Comparison of ENCODE assay signal across 26 mouse cellular contexts in genomic region chr2:167086092-167086491, GRCm38 (mm10). TPM values are rescaled to one million over a fixed set of nuclear protein-coding genes. Genes with fewer than 3 reads are reported as not detected.
DNase-seq lines count a peak whose midpoint lies in the region; ATAC-seq and TF ChIP-seq lines count a peak whose summit lies in the region.
"Had no signal": no experiment of that assay in that cellular context is flagged by ENCODE, and none has a peak within 500 bp of the region (broad histone marks: within the 10 kb centered on the region; RNA-seq: fewer than 3 reads in every experiment).

No protein-coding gene starts in this region.

- 35% methylated on average over 11 of the region's 11 CpGs for whole genome bisulfite sequencing in kidney, embryonic 14.5 days
- 33% methylated on average over 11 of the region's 11 CpGs for WGBS in lung, postnatal 0 days
- WGBS in heart, adult 2 months: 54% methylated on average over 11 of the region's 11 CpGs

- H3K9me3 ChIP-seq in kidney, embryonic 14.5 days (ENCODE audit: control insufficient read depth, low read length): no peaks in the 10 kb centered on the region
- H3K9me3 ChIP-seq in lung, postnatal 0 days (ENCODE audit: low read length): no peaks in the 10 kb centered on the region
- H3K9me3 ChIP-seq: forebrain, embryonic 10.5 days; forebrain, embryonic 13.5 days; heart, embryonic 12.5 days; heart, embryonic 15.5 days; hindbrain, embryonic 10.5 days; hindbrain, embryonic 13.5 days had no signal

- DNase-seq in kidney, adult 8-10 months: peak; percentile 39 to 52
- DNase-seq in kidney, postnatal 36 days: peak; percentile 54 to 66
- DNase-seq in kidney, postnatal 14 days: no peak
- DNase-seq in lung, postnatal 0 days (ENCODE audit: low spot score): no peak
- DNase-seq in lung, postnatal 36 days: no peak
- peak; percentile 23 for DNase-seq in MN1 (ENCODE audit: low spot score)
- no peak for DNase-seq in heart, adult 2 months
- DNase-seq: adrenal gland, postnatal 10 days; adrenal gland, postnatal 36 days; cerebellum, adult 18-20 months; cerebellum, adult 9-10 months; cerebellum, postnatal 14 days; gastrocnemius, postnatal 10 days; gastrocnemius, postnatal 36 days; heart, postnatal 10 days; heart, postnatal 36 days had no signal

- no peaks in the 10 kb centered on the region for H3K36me3 ChIP-seq in kidney, embryonic 14.5 days (ENCODE audit: control insufficient read depth, insufficient read depth, low read length)
- no peaks in the 10 kb centered on the region for H3K36me3 ChIP-seq in lung, postnatal 0 days (ENCODE audit: insufficient read depth, low read length)
- no peaks in the 10 kb centered on the region for H3K36me3 ChIP-seq in heart, adult 2 months (ENCODE audit: control insufficient read depth, insufficient read depth, low read length)
- H3K36me3 ChIP-seq: forebrain, embryonic 10.5 days; heart, embryonic 12.5 days; heart, embryonic 15.5 days; hindbrain, embryonic 10.5 days; hindbrain, embryonic 13.5 days had no signal

- H3K4me2 ChIP-seq in kidney, embryonic 14.5 days (replicated peaks; ENCODE audit: low read depth, low read length): no peak overlapping the region
- peak overlapping the region; percentile 8; the same call in 1 of the 2 replicates for H3K4me2 ChIP-seq in lung, postnatal 0 days (replicated peaks; ENCODE audit: low read depth, low read length)
- H3K4me2 ChIP-seq: forebrain, embryonic 13.5 days; heart, embryonic 12.5 days; heart, embryonic 15.5 days; hindbrain, embryonic 13.5 days had no signal

- ATAC-seq in kidney, embryonic 14.5 days (ENCODE audit: low FRiP score, low TSS enrichment): no peak
- ATAC-seq in lung, postnatal 0 days: no peak
- ATAC-seq: CD4-positive, CD25-positive, alpha-beta regulatory T cell, adult 4 months; forebrain, embryonic 13.5 days; forebrain, embryonic 16.5 days; Patski had no signal

- no peak for TF ChIP-seq CTCF in lung, postnatal 0 days (IDR thresholded peaks at IDR 0.05)
- no peak for TF ChIP-seq CTCF in heart, adult 2 months (IDR thresholded peaks at IDR 0.05)

- no peak overlapping the region for H3K9ac ChIP-seq in kidney, embryonic 14.5 days (ENCODE audit: low read depth, low read length)
- H3K9ac ChIP-seq in lung, postnatal 0 days (replicated peaks; ENCODE audit: low read depth): no peak overlapping the region
- no peak overlapping the region for H3K9ac ChIP-seq in heart, adult 2 months (ENCODE audit: low read depth, low read length)
- H3K9ac ChIP-seq: forebrain, embryonic 13.5 days; heart, embryonic 12.5 days; heart, embryonic 15.5 days; hindbrain, embryonic 13.5 days had no signal

- TF ChIP-seq EP300 in lung, postnatal 0 days (IDR thresholded peaks at IDR 0.05): no peak
- no peak for TF ChIP-seq EP300 in heart, adult 2 months (IDR thresholded peaks at IDR 0.05; ENCODE audit: insufficient read depth, low read depth, low read length)

- no peaks in the 10 kb centered on the region for H3K79me2 ChIP-seq in heart, adult 2 months (replicated peaks; ENCODE audit: control insufficient read depth, insufficient read depth, low read length)

- no peak overlapping the region for H3K27ac ChIP-seq in kidney, embryonic 14.5 days (ENCODE audit: low read depth, low read length)
- no peak overlapping the region for H3K27ac ChIP-seq in lung, postnatal 0 days (ENCODE audit: low read length)
- H3K27ac ChIP-seq in heart, adult 2 months: no peak overlapping the region
- H3K27ac ChIP-seq: forebrain, embryonic 10.5 days; forebrain, embryonic 13.5 days; heart, embryonic 15.5 days; hindbrain, embryonic 10.5 days; hindbrain, embryonic 13.5 days had no signal

- intact Hi-C loops in heart, adult 2 months (cut with DNase I): no loop called here

- H3K4me1 ChIP-seq in kidney, embryonic 14.5 days (ENCODE audit: control insufficient read depth, insufficient read depth, low read length): peaks cover 5% of the 10 kb centered on the region; the same call in 1 of the 2 replicates
- no peaks in the 10 kb centered on the region for H3K4me1 ChIP-seq in lung, postnatal 0 days (ENCODE audit: insufficient read depth, low read depth, low read length)
- H3K4me1 ChIP-seq in heart, adult 2 months (ENCODE audit: control insufficient read depth, insufficient read depth, low read length): no peaks in the 10 kb centered on the region; the same call in 1 of the 2 replicates
- H3K4me1 ChIP-seq: heart, embryonic 15.5 days had no signal

- no peak overlapping the region for H3K4me3 ChIP-seq in kidney, embryonic 14.5 days (ENCODE audit: low read length)
- no peak overlapping the region for H3K4me3 ChIP-seq in lung, postnatal 0 days (ENCODE audit: low read depth, low read length)
- H3K4me3 ChIP-seq in heart, adult 2 months: no peak overlapping the region
- H3K4me3 ChIP-seq: forebrain, embryonic 10.5 days; forebrain, embryonic 13.5 days; heart, embryonic 12.5 days; heart, embryonic 15.5 days; hindbrain, embryonic 10.5 days; hindbrain, embryonic 13.5 days had no signal

- TF ChIP-seq POLR2A in heart, adult 2 months (IDR thresholded peaks at IDR 0.05; ENCODE audit: insufficient read depth, low read depth, low read length): no peak

- no peaks in the 10 kb centered on the region for H3K27me3 ChIP-seq in kidney, embryonic 14.5 days (ENCODE audit: control insufficient read depth, insufficient read depth, low read length)
- H3K27me3 ChIP-seq in lung, postnatal 0 days (replicated peaks; ENCODE audit: insufficient read depth, low read length): no peaks in the 10 kb centered on the region
- no peaks in the 10 kb centered on the region for H3K27me3 ChIP-seq in heart, adult 2 months (ENCODE audit: control insufficient read depth, insufficient read depth, low read length)
- H3K27me3 ChIP-seq: forebrain, embryonic 13.5 days; Patski had no signal

RNA-seq across cellular contexts. Expression of gene Znfx1, which starts 23.3 kb away (rescaled TPM):
- polyA plus RNA-seq in kidney, embryonic 14.5 days (2014; fragmentation: Nextera tagmentation; extraction: Ambion mirVana): 4.3 and 10.5 TPM in 2 replicates
- 9.8 and 9.9 TPM in 2 replicates for polyA plus RNA-seq in lung, postnatal 0 days (2015; fragmentation: Nextera tagmentation; extraction: Ambion mirVana)
- total RNA-seq in heart, adult 2 months (2021): 10 to 100 TPM; 37.4 to 39.3 TPM
- polyA plus RNA-seq in heart, adult 2 months (2012; rRNA removed): 21.9 and 29.1 TPM in 2 replicates

Comparison
In these comparisons a context has a peak if more than half of its experiments do, and no peak if none do; other contexts are left out.
1. DNase-seq: peak in kidney, adult 8-10 months (2 of 2), kidney, postnatal 36 days (2 of 2) and MN1 (single experiment); none in kidney, postnatal 14 days (single experiment), lung, postnatal 0 days (single experiment), lung, postnatal 36 days (single experiment) and heart, adult 2 months (0 of 2).